Mouse (Mus musculus): ENCODE measurements around the gene Lmf1. TPM values are rescaled to one million over a fixed set of nuclear protein-coding genes. Genes with fewer than 3 reads are reported as not detected.

The Lmf1 gene
- polyA plus RNA-seq, 1 experiment: 34.8 TPM

DNA sequence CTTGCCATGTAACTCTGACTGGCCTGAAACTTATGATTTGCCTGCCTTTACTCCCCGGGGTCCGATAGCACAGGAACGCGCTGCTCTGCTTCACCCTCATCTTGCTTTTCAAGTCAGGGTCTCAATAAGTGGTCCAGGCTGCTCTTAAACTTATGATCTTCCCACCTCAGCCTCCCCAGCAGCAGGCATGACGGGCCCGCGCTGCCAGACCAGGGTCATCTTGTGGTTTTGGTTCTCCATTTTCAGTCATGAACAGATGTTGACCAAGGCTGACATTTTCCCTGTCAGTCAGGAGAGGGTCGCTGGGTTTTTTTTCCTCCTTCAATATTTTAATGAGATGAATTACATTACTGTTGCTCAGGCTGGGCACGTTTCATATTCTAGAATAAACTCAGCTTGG lies 66.8 kb downstream of the Lmf1 start:
- Histone ChIP-seq H3K4me3 (replicated peaks) (no peak overlapping the region), H3K36me3 (replicated peaks; ENCODE audit: low read length) (peaks cover 38% of the 10 kb centered on the region), H3K4me1 (peaks cover 8% of the 10 kb centered on the region; the same call in 1 of the 2 replicates), H3K27me3 (replicated peaks) (peaks cover 16% of the 10 kb centered on the region), H3K9me3 (peaks cover 8% of the 10 kb centered on the region)
- TF ChIP-seq FLI1 (IDR thresholded peaks at IDR 0.05; ENCODE audit: low read length) (no peak), GATA1 (IDR thresholded peaks at IDR 0.05; ENCODE audit: borderline replicate concordance, low read length) (no peak)

DNA sequence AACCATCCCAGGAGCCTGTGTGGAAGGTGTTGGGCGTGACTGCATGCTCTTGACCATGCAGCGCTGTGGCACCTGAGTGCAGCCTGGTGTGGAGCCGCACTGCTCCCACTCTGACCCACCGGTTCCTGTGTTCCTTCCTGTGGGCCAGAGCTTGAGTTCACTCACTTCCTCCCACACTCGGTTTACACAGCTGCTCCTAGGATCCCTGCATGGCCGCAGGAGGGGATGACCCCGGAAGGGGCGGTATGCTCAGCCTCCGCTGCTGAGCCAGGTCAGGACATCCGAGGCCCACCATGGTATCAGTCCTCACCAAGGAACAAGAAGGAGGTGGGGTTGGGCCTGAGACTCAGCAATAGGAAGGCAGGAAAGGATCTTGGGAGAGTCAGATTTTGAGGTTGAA lies 69.0 kb downstream of the Lmf1 start:
- peaks cover 7% of the 10 kb centered on the region for H3K27me3 ChIP-seq (replicated peaks)
- H3K4me1 ChIP-seq: no peaks in the 10 kb centered on the region
- H3K9me3 ChIP-seq: peaks cover 8% of the 10 kb centered on the region
- no peak for TF ChIP-seq FLI1 (IDR thresholded peaks at IDR 0.05; ENCODE audit: low read length)
- no peak for TF ChIP-seq GATA1 (IDR thresholded peaks at IDR 0.05; ENCODE audit: borderline replicate concordance, low read length)
- H3K36me3 ChIP-seq (replicated peaks; ENCODE audit: low read length): peaks cover 38% of the 10 kb centered on the region
- H3K4me3 ChIP-seq (replicated peaks): no peak overlapping the region

DNA sequence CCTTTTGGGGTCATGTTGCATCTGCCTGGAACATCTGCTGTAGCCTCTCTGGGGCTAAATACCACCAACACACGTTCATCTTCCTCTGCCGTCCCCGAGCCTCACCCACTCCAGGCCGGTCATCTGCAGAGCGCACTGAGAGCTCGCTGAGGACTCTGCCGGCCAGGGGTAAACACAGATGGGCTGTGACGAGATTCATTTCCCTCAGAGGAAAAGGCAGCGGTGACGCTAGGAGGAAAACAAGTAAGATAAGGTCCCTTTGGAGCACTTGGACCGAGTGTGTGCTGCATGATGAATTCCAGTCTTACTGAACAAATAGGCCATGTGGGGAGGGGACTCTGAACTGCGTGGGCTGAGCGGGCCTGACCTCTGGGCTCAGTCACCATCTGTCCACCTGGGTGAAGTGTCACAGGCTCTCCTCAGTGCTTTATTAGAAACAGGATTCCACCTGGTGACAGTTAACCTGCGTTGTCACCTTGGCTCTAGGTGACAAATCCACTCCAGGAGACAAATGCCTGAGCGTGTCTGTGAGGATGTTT lies 69.9 kb downstream of the Lmf1 start:
- Histone ChIP-seq H3K27me3 (replicated peaks) (peaks cover 7% of the 10 kb centered on the region), H3K4me1 (no peaks in the 10 kb centered on the region), H3K9me3 (peaks cover 8% of the 10 kb centered on the region), H3K36me3 (replicated peaks; ENCODE audit: low read length) (peaks cover 38% of the 10 kb centered on the region), H3K4me3 (replicated peaks) (no peak overlapping the region)
- TF ChIP-seq GATA1 (IDR thresholded peaks at IDR 0.05; ENCODE audit: borderline replicate concordance, low read length): no peak
- TF ChIP-seq FLI1 (IDR thresholded peaks at IDR 0.05; ENCODE audit: low read length): no peak

DNA sequence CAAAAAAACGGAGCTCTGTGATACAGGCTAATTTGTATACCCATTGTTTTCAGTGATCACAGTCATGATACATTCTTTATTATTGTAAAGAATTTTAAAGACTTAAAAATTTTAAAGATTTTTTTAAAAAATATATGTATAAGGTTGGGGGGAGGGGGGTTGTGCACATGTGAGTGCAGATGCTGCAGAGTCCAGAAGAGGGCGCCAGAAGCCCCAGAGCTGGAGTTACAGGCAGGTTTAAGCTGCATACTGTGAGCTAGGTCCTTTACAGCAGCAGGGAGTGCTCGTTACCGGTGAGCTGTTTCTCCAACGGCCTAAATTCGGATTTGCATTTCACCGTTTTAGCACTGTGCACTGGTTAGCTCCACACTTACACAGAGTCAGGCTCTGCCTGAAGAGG lies 71.8 kb downstream of the Lmf1 start:
- Histone ChIP-seq H3K4me3 (replicated peaks) (no peak overlapping the region), H3K27me3 (replicated peaks) (peaks cover 7% of the 10 kb centered on the region), H3K9me3 (peaks cover 8% of the 10 kb centered on the region), H3K36me3 (replicated peaks; ENCODE audit: low read length) (peaks cover 54% of the 10 kb centered on the region), H3K4me1 (no peaks in the 10 kb centered on the region)
- no peak for TF ChIP-seq FLI1 (IDR thresholded peaks at IDR 0.05; ENCODE audit: low read length)
- no peak for TF ChIP-seq GATA1 (IDR thresholded peaks at IDR 0.05; ENCODE audit: borderline replicate concordance, low read length)

DNA sequence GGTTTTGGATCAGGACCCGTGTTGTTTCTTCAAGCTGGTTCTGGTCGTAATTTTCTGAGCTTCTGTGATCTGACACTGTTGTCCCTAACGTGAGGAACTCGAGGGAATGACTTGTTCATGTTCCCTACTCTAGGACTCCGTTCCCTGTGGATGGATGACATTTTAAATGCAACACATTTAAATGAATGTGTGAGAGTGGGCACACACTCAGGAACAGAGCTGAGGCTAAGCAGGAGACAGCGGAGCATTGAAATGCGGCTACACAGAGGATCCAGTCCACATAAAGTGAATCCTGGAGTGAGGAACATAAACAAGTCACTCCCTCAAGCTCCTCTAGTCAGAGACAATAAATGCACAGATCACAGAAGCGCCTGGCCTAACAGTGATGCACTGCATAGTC lies 73.4 kb downstream of the Lmf1 start:
- TF ChIP-seq FLI1 (IDR thresholded peaks at IDR 0.05; ENCODE audit: low read length) (no peak), GATA1 (IDR thresholded peaks at IDR 0.05; ENCODE audit: borderline replicate concordance, low read length) (no peak)
- Histone ChIP-seq H3K9me3 (peaks cover 8% of the 10 kb centered on the region), H3K4me3 (replicated peaks) (no peak overlapping the region), H3K27me3 (replicated peaks) (peaks cover 9% of the 10 kb centered on the region), H3K4me1 (no peaks in the 10 kb centered on the region), H3K36me3 (replicated peaks; ENCODE audit: low read length) (peaks cover 58% of the 10 kb centered on the region)

DNA sequence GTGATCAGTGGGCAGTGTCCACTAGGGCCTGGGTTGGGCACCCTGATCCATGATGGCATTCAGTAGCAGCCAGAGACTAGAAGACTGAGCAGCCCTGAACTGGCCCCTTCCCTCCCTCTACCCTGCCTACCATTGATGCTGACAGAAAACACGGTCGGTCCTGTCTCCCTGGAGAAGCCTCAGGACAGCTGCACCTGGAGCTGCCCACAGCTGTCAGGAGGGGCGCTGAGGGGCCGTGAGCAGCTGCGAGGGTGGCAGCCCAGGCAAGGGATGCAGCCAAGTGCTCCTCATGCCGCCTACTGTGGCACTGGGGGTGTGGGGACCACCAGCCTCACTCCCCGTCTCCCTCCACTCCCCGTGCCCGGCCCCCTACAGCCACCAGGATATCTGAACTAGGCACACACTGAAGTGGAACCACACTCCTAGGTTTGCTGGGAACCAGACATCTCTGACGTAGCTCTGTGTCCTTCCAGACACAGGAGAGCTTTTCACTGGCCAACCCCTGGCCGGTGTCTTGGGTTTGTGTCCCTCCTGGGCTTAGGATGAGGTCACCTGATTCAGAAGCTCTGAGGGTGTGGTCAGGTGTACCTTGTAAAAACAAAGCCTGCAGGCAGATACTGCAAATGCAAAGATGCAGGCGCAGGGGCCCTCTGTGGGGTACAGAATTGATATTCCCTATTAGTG lies 77.4 kb downstream of the Lmf1 start:
- peaks cover 7% of the 10 kb centered on the region for H3K27me3 ChIP-seq (replicated peaks)
- H3K36me3 ChIP-seq (replicated peaks; ENCODE audit: low read length): peaks cover 31% of the 10 kb centered on the region
- peaks cover 10% of the 10 kb centered on the region for H3K9me3 ChIP-seq

DNA sequence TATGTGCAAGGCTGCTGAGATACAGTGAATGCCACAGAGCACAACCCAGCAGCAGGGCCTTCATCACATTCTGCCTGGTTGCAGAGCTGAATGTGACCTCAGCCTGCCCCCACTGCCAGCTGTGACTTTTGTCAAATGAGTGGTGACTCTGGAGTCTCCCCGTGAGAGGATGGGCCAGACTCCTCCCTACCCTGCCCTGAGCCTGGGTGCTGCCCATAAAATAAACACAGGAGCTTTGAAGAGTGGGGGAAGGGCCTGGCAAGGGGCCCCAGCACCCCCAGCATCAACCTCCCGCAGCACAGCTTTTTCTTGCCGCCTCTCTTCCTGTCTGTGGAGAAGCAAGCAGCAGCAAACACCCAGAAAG lies 77.9 kb downstream of the Lmf1 start:
- peaks cover 7% of the 10 kb centered on the region for H3K27me3 ChIP-seq (replicated peaks)
- H3K36me3 ChIP-seq (replicated peaks; ENCODE audit: low read length): peaks cover 31% of the 10 kb centered on the region
- peaks cover 8% of the 10 kb centered on the region; the same call in 1 of the 2 replicates for H3K4me1 ChIP-seq
- TF ChIP-seq FLI1 (IDR thresholded peaks at IDR 0.05; ENCODE audit: low read length) (no peak), GATA1 (IDR thresholded peaks at IDR 0.05; ENCODE audit: borderline replicate concordance, low read length) (no peak)
- H3K4me3 ChIP-seq (replicated peaks): no peak overlapping the region
- H3K9me3 ChIP-seq: peaks cover 10% of the 10 kb centered on the region

More for the DNA sequence above, 77.4 kb downstream of the Lmf1 start:
- H3K4me1 ChIP-seq: peaks cover 8% of the 10 kb centered on the region; the same call in 1 of the 2 replicates
- no peak for TF ChIP-seq FLI1 (IDR thresholded peaks at IDR 0.05; ENCODE audit: low read length)
- TF ChIP-seq GATA1 (IDR thresholded peaks at IDR 0.05; ENCODE audit: borderline replicate concordance, low read length): no peak
- no peak overlapping the region for H3K4me3 ChIP-seq (replicated peaks)

DNA sequence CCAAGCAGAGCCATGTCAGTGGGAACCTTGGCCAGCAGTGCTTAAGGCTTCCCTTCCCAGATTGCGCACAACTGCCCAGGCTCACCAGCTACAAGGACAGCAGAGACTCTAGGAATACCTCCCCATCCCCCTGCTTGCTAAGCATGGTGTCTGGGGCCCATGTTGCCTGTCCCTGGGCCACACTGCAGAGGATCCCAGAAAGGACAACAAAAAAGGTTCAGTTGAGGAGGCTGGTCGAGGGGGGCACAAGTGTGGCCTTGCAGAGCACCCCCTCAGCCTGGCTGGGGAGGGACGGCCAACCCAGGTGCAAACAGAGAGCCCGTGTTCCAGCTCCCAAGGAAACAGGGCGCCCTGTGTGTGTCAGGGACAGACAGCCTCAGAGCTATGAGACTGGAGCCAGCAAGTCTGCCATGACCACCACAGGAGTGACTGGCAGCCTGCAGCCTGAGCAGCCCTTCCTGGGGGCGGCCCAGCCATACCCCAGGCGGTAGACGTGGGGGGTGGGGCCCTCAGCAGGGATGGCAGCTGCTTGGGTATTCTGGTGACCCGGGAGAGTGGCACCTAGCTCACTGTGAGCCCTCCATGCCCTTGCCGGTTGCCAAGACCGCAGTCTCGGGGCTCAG lies 84.4 kb downstream of the Lmf1 start:
- peaks cover 3% of the 10 kb centered on the region; the same call in 1 of the 2 replicates for H3K4me1 ChIP-seq
- H3K4me3 ChIP-seq (replicated peaks): no peak overlapping the region
- peaks cover 49% of the 10 kb centered on the region for H3K27me3 ChIP-seq (replicated peaks)
- TF ChIP-seq FLI1 (IDR thresholded peaks at IDR 0.05; ENCODE audit: low read length) (no peak), GATA1 (IDR thresholded peaks at IDR 0.05; ENCODE audit: borderline replicate concordance, low read length) (no peak)
- peaks cover 4% of the 10 kb centered on the region for H3K9me3 ChIP-seq
- no peaks in the 10 kb centered on the region for H3K36me3 ChIP-seq (replicated peaks; ENCODE audit: low read length)

DNA sequence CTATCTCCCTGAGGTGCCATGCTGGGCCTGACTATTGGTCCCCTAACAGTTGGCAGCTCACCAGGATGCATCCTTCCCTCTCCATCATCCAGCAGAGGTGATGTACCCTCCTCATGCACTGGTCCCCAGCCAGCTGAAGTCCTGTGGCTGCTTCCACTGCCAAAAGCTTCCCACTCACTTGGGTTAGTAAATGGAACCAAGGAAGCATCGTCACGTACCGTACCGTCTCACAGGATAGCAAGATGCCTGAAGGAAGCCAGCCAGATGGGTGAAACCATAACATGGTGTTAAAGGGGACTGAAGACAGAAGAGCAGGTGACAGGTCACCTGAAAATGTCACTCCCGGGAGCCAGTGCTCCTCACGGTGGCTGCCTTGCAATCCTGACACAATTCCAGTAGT lies 86.6 kb downstream of the Lmf1 start:
- no peak overlapping the region for H3K4me3 ChIP-seq (replicated peaks)
- H3K36me3 ChIP-seq (replicated peaks; ENCODE audit: low read length): no peaks in the 10 kb centered on the region
- TF ChIP-seq GATA1 (IDR thresholded peaks at IDR 0.05; ENCODE audit: borderline replicate concordance, low read length): no peak
- no peak for TF ChIP-seq FLI1 (IDR thresholded peaks at IDR 0.05; ENCODE audit: low read length)
- H3K4me1 ChIP-seq: no peaks in the 10 kb centered on the region
- peaks cover 65% of the 10 kb centered on the region for H3K27me3 ChIP-seq (replicated peaks)
- no peaks in the 10 kb centered on the region for H3K9me3 ChIP-seq

DNA sequence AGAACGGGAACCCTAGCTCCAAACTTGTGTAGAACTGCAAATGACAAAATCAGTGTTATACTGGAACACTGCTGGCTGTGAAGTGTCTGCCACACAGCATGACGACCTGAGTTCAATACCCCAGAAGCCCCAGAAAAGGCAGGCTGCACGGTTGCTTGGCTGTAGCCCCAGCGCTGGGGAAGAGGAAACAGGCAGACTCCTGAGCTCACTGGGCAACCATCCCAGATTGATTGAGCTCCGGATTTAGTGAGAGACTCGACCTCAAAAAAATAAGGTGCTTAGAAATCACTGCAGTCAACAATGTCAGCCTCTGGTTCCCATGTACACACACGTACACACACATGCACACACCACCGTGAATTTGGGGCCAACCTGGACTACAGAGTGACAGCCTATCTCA lies 87.0 kb downstream of the Lmf1 start:
- H3K36me3 ChIP-seq (replicated peaks; ENCODE audit: low read length): no peaks in the 10 kb centered on the region
- no peak for TF ChIP-seq GATA1 (IDR thresholded peaks at IDR 0.05; ENCODE audit: borderline replicate concordance, low read length)
- TF ChIP-seq FLI1 (IDR thresholded peaks at IDR 0.05; ENCODE audit: low read length): no peak
- no peaks in the 10 kb centered on the region for H3K9me3 ChIP-seq
- H3K4me1 ChIP-seq: no peaks in the 10 kb centered on the region
- peaks cover 65% of the 10 kb centered on the region for H3K27me3 ChIP-seq (replicated peaks)
- H3K4me3 ChIP-seq (replicated peaks): no peak overlapping the region

All from megakaryocyte, embryonic 14.5 days (primary cell).